Mouse (Mus musculus): Measurements from ENCODE around the gene Tnrc6c. TPM values are rescaled to one million over a fixed set of nuclear protein-coding genes. Genes with fewer than 3 reads are reported as not detected.

The Tnrc6c gene
- polyA plus RNA-seq, 1 experiment from 2014 or later: 16.1 TPM

DNA sequence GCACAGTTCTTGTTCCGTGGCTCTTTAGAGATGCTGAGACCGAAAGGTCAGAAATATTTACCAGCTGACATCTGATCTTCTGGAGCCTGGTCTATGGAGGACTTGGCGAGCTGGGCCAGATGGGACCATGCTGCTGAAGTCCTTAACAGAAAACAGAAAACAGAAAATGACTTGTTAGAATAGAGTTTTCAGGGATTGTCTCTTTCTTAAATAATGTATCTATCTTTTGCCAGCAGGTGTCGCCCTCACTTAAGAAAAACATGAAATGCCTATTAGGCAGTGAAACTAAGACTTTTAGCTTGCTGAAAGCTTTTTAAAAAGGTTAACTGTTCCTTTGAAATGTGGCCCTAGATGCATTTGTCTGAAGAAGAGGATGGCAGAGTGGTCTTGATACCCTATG, 55.2 kb downstream of the Tnrc6c start:
- Histone ChIP-seq H3K27me3 (ENCODE audit: control insufficient read depth, insufficient read depth, low read length) (no peaks in the 10 kb centered on the region), H3K4me2 (ENCODE audit: low read depth, severe bottlenecking) (no peak overlapping the region), H3K36me3 (ENCODE audit: control insufficient read depth, insufficient read depth, low read length) (no peaks in the 10 kb centered on the region), H3K27ac (replicated peaks; ENCODE audit: low read depth, low read length) (no peak overlapping the region), H3K4me1 (ENCODE audit: control insufficient read depth, insufficient read depth, low read length) (no peaks in the 10 kb centered on the region), H3K9ac (ENCODE audit: low read length) (no peak overlapping the region), H3K4me3 (ENCODE audit: low read depth, low read length) (no peak overlapping the region), H3K9me3 (ENCODE audit: control insufficient read depth, low read length) (no peaks in the 10 kb centered on the region)
- peak; percentile 62 for DNase-seq (ENCODE audit: low spot score)
- WGBS: 60% methylated on average over 4 of the region's 4 CpGs
- no peak for ATAC-seq (ENCODE audit: insufficient number of reproducible peaks, low FRiP score, low TSS enrichment, low read depth)

DNA sequence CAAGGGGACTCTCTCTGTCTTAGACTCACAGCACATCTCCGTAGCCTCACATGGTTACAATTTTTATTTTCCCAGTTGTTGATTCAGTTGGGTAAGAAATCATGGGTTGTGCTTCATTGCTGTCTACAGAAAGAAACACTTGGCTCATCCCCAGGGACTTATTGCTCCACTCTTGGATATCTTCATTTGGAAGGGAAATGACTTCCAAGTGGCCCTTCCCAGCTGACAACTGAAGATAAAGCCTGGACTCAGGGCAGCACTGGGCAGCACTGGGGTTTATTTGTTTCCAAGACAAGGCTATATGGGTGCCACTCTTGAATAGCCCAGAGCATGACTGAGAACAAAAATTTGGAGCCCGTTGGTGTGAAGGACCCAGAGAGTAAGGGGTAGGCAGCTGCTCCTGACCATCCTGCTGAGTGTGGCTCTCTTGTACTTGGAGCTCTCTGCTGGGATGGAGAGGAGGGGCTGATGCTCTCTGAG, 56.8 kb downstream of the Tnrc6c start:
- Histone ChIP-seq H3K36me3 (ENCODE audit: control insufficient read depth, insufficient read depth, low read length) (peaks cover 1% of the 10 kb centered on the region; the same call in 1 of the 2 replicates), H3K27me3 (ENCODE audit: control insufficient read depth, insufficient read depth, low read length) (no peaks in the 10 kb centered on the region), H3K9ac (ENCODE audit: low read length) (no peak overlapping the region), H3K4me2 (ENCODE audit: low read depth, severe bottlenecking) (no peak overlapping the region), H3K4me1 (ENCODE audit: control insufficient read depth, insufficient read depth, low read length) (no peaks in the 10 kb centered on the region), H3K4me3 (ENCODE audit: low read depth, low read length) (no peak overlapping the region), H3K9me3 (ENCODE audit: control insufficient read depth, low read length) (no peaks in the 10 kb centered on the region), H3K27ac (replicated peaks; ENCODE audit: low read depth, low read length) (no peak overlapping the region)
- WGBS: 94% methylated on average over 2 of the region's 2 CpGs
- ATAC-seq (ENCODE audit: insufficient number of reproducible peaks, low FRiP score, low TSS enrichment, low read depth) (no peak), DNase-seq (ENCODE audit: low spot score) (no peak)

DNA sequence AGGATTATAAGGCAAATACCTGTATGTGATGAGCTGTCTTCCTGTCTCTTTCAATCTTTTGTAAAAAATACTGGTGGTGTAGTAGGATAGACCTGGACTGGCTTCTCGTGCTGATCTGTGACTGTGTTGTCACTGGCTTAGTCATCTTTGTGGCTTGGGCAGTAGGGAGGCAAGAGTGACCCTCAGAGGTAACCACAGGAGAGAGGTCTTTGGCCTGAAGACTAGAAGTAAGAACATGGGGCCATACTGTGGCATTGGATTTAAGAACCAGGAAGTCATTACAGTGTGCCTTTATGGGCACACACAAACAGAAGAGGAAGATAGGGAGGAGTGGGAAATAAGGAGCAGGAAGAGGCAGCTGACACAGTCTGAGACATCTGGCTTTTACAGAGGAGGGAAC, 58.0 kb downstream of the Tnrc6c start:
- H3K36me3 ChIP-seq (ENCODE audit: control insufficient read depth, insufficient read depth, low read length): peaks cover 4% of the 10 kb centered on the region; the same call in 1 of the 2 replicates
- ATAC-seq (ENCODE audit: insufficient number of reproducible peaks, low FRiP score, low TSS enrichment, low read depth): no peak
- WGBS: 88% methylated on average over 1 of the region's 1 CpGs

DNA sequence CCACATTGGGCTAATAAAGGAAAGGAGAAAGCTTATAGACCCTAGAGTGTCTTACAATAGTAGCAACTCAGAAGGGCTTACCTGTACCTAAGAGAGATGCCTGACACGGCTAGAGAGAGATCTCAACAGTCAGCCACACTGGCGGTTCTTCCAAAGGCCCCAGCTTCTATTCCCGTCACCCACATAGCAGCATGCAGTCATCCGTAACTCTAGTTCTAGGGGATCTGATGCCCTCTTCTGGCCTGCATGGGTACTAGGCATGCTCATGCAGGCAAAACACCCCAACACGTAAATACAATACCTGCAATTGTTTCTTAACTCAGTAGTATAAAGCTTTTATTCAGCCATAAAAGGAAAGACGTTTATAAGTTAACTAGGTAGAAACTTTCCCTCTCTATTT, 59.3 kb downstream of the Tnrc6c start:
- Histone ChIP-seq H3K4me1 (ENCODE audit: control insufficient read depth, insufficient read depth, low read length) (no peaks in the 10 kb centered on the region), H3K27ac (replicated peaks; ENCODE audit: low read depth, low read length) (no peak overlapping the region), H3K9me3 (ENCODE audit: control insufficient read depth, low read length) (no peaks in the 10 kb centered on the region), H3K9ac (ENCODE audit: low read length) (no peak overlapping the region), H3K27me3 (ENCODE audit: control insufficient read depth, insufficient read depth, low read length) (no peaks in the 10 kb centered on the region), H3K4me2 (ENCODE audit: low read depth, severe bottlenecking) (no peak overlapping the region), H3K36me3 (ENCODE audit: control insufficient read depth, insufficient read depth, low read length) (peaks cover 9% of the 10 kb centered on the region; the same call in 1 of the 2 replicates), H3K4me3 (ENCODE audit: low read depth, low read length) (no peak overlapping the region)
- ATAC-seq (ENCODE audit: insufficient number of reproducible peaks, low FRiP score, low TSS enrichment, low read depth) (no peak), DNase-seq (ENCODE audit: low spot score) (no peak)
- 93% methylated on average over 6 of the region's 6 CpGs for WGBS

More for the DNA sequence above, 58.0 kb downstream of the Tnrc6c start:
- no peak overlapping the region for H3K27ac ChIP-seq (replicated peaks; ENCODE audit: low read depth, low read length)
- H3K4me1 ChIP-seq (ENCODE audit: control insufficient read depth, insufficient read depth, low read length): no peaks in the 10 kb centered on the region
- no peaks in the 10 kb centered on the region for H3K9me3 ChIP-seq (ENCODE audit: control insufficient read depth, low read length)
- no peaks in the 10 kb centered on the region for H3K27me3 ChIP-seq (ENCODE audit: control insufficient read depth, insufficient read depth, low read length)
- DNase-seq (ENCODE audit: low spot score): no peak
- H3K9ac ChIP-seq (ENCODE audit: low read length): no peak overlapping the region
- no peak overlapping the region for H3K4me3 ChIP-seq (ENCODE audit: low read depth, low read length)
- no peak overlapping the region for H3K4me2 ChIP-seq (ENCODE audit: low read depth, severe bottlenecking)

DNA sequence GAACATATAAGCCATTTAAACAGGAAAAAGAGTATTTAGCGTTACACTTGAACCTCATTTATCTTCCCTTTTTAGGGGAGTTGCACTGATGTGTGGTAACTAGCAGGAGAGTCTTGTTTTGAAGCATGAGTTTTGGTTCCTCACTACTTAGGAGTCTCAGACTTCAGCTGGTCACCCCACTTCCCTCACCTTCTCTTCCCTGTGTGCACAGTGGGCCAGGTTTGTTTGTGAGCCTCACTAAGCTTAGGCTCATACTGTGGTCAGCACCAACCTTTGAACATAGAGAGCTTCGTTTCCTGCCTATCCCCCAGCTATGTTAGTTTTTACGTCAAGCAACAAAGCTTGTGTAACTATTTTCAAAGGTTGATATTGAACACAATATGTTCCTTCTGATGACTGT, 64.7 kb downstream of the Tnrc6c start:
- Histone ChIP-seq H3K36me3 (ENCODE audit: control insufficient read depth, insufficient read depth, low read length) (peaks cover 23% of the 10 kb centered on the region), H3K4me3 (ENCODE audit: low read depth, low read length) (no peak overlapping the region), H3K9ac (ENCODE audit: low read length) (no peak overlapping the region), H3K4me1 (ENCODE audit: control insufficient read depth, insufficient read depth, low read length) (no peaks in the 10 kb centered on the region), H3K27ac (replicated peaks; ENCODE audit: low read depth, low read length) (no peak overlapping the region), H3K27me3 (ENCODE audit: control insufficient read depth, insufficient read depth, low read length) (no peaks in the 10 kb centered on the region), H3K4me2 (ENCODE audit: low read depth, severe bottlenecking) (no peak overlapping the region), H3K9me3 (ENCODE audit: control insufficient read depth, low read length) (no peaks in the 10 kb centered on the region)
- ATAC-seq (ENCODE audit: insufficient number of reproducible peaks, low FRiP score, low TSS enrichment, low read depth) (no peak), DNase-seq (ENCODE audit: low spot score) (no peak)
- WGBS: 95% methylated on average over 3 of the region's 3 CpGs

DNA sequence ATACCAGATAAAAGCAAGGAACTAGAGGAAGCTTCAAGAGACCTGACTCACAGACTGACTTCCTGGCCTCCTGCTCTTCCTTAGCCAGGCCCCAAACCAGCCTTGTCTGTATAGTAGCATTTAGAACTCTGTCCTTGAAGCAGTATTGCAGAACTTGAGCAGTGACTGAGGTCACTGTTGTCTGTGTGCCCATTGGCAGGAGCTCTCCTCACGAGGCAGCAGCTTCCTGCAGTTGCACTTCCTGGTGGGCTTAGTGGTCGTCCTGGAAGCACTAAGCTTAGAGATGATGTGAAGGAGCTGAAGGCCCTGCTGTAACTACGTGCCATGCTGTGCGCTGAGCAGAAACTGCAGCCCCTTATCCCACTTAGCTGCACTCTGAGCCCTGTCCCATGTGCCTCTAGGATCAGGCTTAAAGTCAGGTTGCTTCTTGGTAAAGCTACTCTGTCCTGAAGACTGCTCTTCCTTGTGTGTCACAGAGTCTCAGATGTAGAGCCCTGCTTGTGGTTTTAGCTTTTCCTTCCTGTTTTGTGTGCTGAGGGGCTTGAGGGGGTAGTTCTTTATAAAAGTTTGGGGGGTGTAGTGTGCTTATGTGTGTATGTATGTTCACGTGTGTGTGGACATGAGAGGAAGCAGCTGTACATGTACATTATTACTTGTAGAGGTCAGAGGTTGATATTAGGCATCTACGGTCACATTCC, 70.7 kb downstream of the Tnrc6c start:
- DNase-seq (ENCODE audit: low spot score) (no peak), ATAC-seq (ENCODE audit: insufficient number of reproducible peaks, low FRiP score, low TSS enrichment, low read depth) (no peak)
- no peaks in the 10 kb centered on the region for H3K27me3 ChIP-seq (ENCODE audit: control insufficient read depth, insufficient read depth, low read length)
- no peak overlapping the region for H3K9ac ChIP-seq (ENCODE audit: low read length)
- H3K9me3 ChIP-seq (ENCODE audit: control insufficient read depth, low read length): no peaks in the 10 kb centered on the region
- H3K4me3 ChIP-seq (ENCODE audit: low read depth, low read length): no peak overlapping the region
- no peak overlapping the region for H3K27ac ChIP-seq (replicated peaks; ENCODE audit: low read depth, low read length)
- no peaks in the 10 kb centered on the region for H3K4me1 ChIP-seq (ENCODE audit: control insufficient read depth, insufficient read depth, low read length)
- 84% methylated on average over 6 of the region's 6 CpGs for WGBS
- no peak overlapping the region for H3K4me2 ChIP-seq (ENCODE audit: low read depth, severe bottlenecking)
- peaks cover 14% of the 10 kb centered on the region for H3K36me3 ChIP-seq (ENCODE audit: control insufficient read depth, insufficient read depth, low read length)

DNA sequence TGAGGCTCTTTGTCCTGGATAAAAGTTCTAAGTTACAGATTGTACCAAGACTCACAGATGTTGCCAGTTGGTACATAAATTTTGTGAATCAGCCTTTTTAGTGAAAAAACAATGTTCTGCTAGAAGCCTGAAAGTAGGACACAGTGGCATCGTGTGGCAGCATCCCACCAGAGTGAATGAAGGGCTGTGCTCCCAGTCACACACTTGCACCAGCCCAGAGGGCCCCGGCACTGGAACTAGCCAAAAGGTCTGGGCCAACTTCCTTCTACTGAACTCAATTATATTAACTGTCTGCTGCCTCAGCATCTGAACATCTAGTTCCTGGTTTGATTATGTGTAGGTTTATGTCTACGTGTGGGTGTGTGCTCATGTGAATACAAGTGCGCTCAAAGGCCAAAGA, 72.9 kb downstream of the Tnrc6c start:
- no peak overlapping the region for H3K4me3 ChIP-seq (ENCODE audit: low read depth, low read length)
- H3K27me3 ChIP-seq (ENCODE audit: control insufficient read depth, insufficient read depth, low read length): no peaks in the 10 kb centered on the region
- H3K9me3 ChIP-seq (ENCODE audit: control insufficient read depth, low read length): no peaks in the 10 kb centered on the region
- DNase-seq (ENCODE audit: low spot score): no peak
- no peak overlapping the region for H3K27ac ChIP-seq (replicated peaks; ENCODE audit: low read depth, low read length)
- WGBS: 96% methylated on average over 4 of the region's 4 CpGs
- no peak overlapping the region for H3K4me2 ChIP-seq (ENCODE audit: low read depth, severe bottlenecking)
- H3K9ac ChIP-seq (ENCODE audit: low read length): no peak overlapping the region
- ATAC-seq (ENCODE audit: insufficient number of reproducible peaks, low FRiP score, low TSS enrichment, low read depth): no peak
- H3K4me1 ChIP-seq (ENCODE audit: control insufficient read depth, insufficient read depth, low read length): no peaks in the 10 kb centered on the region
- peaks cover 2% of the 10 kb centered on the region; the same call in 1 of the 2 replicates for H3K36me3 ChIP-seq (ENCODE audit: control insufficient read depth, insufficient read depth, low read length)

DNA sequence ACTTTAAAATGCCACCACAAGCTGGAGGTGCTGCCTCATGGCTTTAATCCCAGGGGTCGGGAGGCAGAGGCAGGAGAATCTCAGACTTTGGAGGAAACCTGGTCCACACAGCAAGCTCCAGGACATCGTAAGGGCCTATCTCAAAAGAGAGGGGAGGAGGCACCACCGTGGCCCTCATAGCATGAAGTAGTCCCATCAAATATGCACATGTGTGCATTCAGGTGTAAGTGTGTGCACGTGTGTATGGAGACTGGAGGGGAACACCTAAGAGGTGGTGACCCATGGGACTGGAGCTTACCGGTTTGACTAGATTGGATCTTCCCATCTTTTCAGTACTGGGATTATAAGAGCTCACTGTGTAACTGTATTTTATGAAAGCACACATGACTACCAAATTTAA, 74.2 kb downstream of the Tnrc6c start:
- Histone ChIP-seq H3K9ac (ENCODE audit: low read length) (no peak overlapping the region), H3K4me3 (ENCODE audit: low read depth, low read length) (no peak overlapping the region), H3K4me2 (ENCODE audit: low read depth, severe bottlenecking) (no peak overlapping the region), H3K27ac (replicated peaks; ENCODE audit: low read depth, low read length) (no peak overlapping the region; the same call in 1 of the 2 replicates), H3K36me3 (ENCODE audit: control insufficient read depth, insufficient read depth, low read length) (peaks cover 2% of the 10 kb centered on the region; the same call in 1 of the 2 replicates), H3K4me1 (ENCODE audit: control insufficient read depth, insufficient read depth, low read length) (no peaks in the 10 kb centered on the region), H3K27me3 (ENCODE audit: control insufficient read depth, insufficient read depth, low read length) (no peaks in the 10 kb centered on the region), H3K9me3 (ENCODE audit: control insufficient read depth, low read length) (no peaks in the 10 kb centered on the region)
- no peak for DNase-seq (ENCODE audit: low spot score)
- ATAC-seq (ENCODE audit: insufficient number of reproducible peaks, low FRiP score, low TSS enrichment, low read depth): no peak
- WGBS: 90% methylated on average over 5 of the region's 5 CpGs

DNA sequence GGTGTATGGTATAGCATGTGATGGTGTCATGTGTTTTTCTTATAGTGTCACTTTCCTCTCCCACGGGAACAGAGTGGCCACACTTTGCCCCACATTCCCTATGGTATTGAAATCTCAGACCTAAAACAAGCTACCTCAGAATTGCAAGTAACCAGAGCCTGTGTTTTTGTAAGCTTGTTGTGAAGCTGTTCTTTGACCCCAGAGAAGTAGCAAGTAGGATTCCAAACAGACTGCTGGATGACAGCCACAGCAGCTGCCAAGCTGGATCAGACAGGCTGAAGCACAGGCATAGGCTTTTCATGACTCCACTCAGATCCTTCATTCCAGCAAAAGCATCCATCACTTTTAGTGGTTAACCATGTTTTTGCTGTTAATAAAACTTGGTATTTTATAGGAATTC, 74.8 kb downstream of the Tnrc6c start:
- 83% methylated on average over 1 of the region's 1 CpGs for WGBS
- DNase-seq (ENCODE audit: low spot score) (no peak), ATAC-seq (ENCODE audit: insufficient number of reproducible peaks, low FRiP score, low TSS enrichment, low read depth) (no peak)
- Histone ChIP-seq H3K4me1 (ENCODE audit: control insufficient read depth, insufficient read depth, low read length) (no peaks in the 10 kb centered on the region), H3K4me3 (ENCODE audit: low read depth, low read length) (no peak overlapping the region), H3K27me3 (ENCODE audit: control insufficient read depth, insufficient read depth, low read length) (no peaks in the 10 kb centered on the region), H3K36me3 (ENCODE audit: control insufficient read depth, insufficient read depth, low read length) (peaks cover 2% of the 10 kb centered on the region; the same call in 1 of the 2 replicates), H3K4me2 (ENCODE audit: low read depth, severe bottlenecking) (no peak overlapping the region), H3K27ac (replicated peaks; ENCODE audit: low read depth, low read length) (no peak overlapping the region), H3K9ac (ENCODE audit: low read length) (no peak overlapping the region), H3K9me3 (ENCODE audit: control insufficient read depth, low read length) (no peaks in the 10 kb centered on the region)
